Mouse (Mus musculus): ENCODE results near the gene Gm15056. TPM values are rescaled to one million over a fixed set of nuclear protein-coding genes. Genes with fewer than 3 reads are reported as not detected.

Gm15056 gene
- polyA plus RNA-seq (2014; fragmentation: Illumina TruSeq; extraction: RNeasy Lipid Tissue Mini Kit (QIAGEN cat#74804); ENCODE audit: low read depth, low replicate concordance) = not detected

DNA sequence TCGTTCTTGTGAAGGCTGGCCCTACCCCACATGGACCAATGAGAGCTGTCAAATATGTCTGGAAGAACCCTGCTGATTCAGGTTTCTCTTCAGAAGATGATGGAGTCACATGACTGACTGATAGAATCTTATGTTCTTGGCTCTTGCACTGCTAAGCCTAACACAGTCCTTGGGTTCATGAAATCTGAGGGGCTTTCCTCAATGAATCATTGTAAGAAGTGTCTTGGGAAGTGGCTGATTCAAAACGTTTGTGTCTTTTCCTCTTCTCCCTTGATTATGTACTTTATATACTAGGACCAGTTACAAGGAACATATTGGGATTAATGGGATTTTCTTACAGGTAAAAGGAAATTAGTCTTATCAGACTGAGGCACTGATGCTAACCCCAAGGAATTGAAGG, at the start of gene Gm15056:
Gm15056 (minus strand) TSS at position 101 of the 400 bp plus-strand sequence.

DNA sequence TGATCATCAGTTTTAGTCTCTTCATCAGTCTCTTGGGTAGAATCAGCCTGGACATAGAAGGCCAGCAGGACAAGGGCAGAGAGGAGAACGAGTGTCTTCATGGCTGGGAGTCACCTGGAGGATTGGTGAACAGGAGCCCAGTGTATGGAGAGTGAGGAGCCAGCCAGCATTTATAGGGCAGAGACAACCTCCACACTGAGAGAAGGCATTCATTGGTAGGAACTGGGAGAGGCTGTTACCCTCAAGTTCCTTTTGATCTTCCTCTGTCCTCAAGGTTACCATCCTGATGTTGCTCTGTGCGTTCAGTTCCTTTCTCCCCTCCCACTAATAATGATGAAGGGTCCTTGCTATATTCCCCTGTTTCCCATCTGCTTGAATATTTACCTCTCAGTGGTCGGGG, 42.2 kb upstream of the Gm15056 start, which contains the start of gene AY761185:
AY761185 (minus strand) TSS at position 101 of the 400 bp plus-strand sequence.

DNA sequence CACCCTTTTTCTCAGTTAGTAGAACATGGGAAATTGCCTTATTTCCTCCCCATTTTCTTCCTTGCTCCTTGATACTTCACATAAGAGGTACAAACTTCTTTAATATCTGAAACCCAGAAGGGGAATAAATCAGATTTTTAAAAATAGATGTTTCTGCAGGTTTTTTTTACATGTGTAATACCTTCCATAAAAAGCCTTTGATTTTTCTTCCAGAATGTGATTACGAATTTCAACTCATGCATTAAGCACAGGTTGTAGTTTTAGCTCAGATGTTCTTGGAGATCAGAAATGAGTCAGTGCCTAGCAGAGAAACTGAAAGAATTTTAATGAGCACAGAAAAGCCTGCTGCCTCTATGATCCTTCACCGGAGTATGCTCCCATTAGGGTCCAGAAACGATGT, 19.5 kb upstream of the Gm15056 start, which contains the start of gene Gm6040:
Gm6040 (minus strand) TSS at position 101 of the 400 bp plus-strand sequence.

DNA sequence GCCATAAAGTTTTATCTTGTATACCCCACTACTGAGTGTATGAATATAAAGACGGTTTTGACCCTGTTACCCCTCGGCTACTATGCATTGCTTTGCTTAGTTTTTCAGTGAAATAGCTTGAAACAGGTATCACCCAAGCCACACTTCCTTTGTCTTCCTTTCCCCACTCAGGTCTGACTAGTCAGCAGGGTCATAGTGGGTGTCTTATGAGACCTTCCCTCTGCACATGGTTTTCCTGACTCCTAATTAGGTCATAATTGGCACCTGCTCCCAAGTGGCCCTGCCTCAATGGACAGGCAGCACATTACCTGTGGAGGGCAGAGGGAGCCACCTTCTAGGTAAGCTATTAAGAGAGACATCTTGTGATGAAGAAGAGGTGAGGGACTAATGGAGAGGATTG, 10.1 kb downstream of the Gm15056 start, which contains the start of gene Defb33:
Defb33 (plus strand) TSS at position 301 of the 400 bp plus-strand sequence.

Other genes starting within 250 kb of the Gm15056 start
- gene Defb33, start 10.0 kb downstream of the Gm15056 start, polyA plus RNA-seq (2014; fragmentation: Illumina TruSeq; extraction: RNeasy Lipid Tissue Mini Kit (QIAGEN cat#74804); ENCODE audit: low read depth, low replicate concordance) = 37.0 TPM
- not detected for gene Gm6040, start 19.4 kb upstream of the Gm15056 start, polyA plus RNA-seq (2014; fragmentation: Illumina TruSeq; extraction: RNeasy Lipid Tissue Mini Kit (QIAGEN cat#74804); ENCODE audit: low read depth, low replicate concordance)
- gene AY761185, start 42.1 kb upstream of the Gm15056 start, polyA plus RNA-seq (2014; fragmentation: Illumina TruSeq; extraction: RNeasy Lipid Tissue Mini Kit (QIAGEN cat#74804); ENCODE audit: low read depth, low replicate concordance) = not detected
- gene Defa21, start 122.9 kb upstream of the Gm15056 start, polyA plus RNA-seq (2014; fragmentation: Illumina TruSeq; extraction: RNeasy Lipid Tissue Mini Kit (QIAGEN cat#74804); ENCODE audit: low read depth, low replicate concordance) = not detected
- gene Defa23, start 152.4 kb upstream of the Gm15056 start, polyA plus RNA-seq (2014; fragmentation: Illumina TruSeq; extraction: RNeasy Lipid Tissue Mini Kit (QIAGEN cat#74804); ENCODE audit: low read depth, low replicate concordance) = not detected
- gene Defa35, start 162.4 kb upstream of the Gm15056 start, polyA plus RNA-seq (2014; fragmentation: Illumina TruSeq; extraction: RNeasy Lipid Tissue Mini Kit (QIAGEN cat#74804); ENCODE audit: low read depth, low replicate concordance) = not detected
- not detected for gene Defa25, start 181.8 kb upstream of the Gm15056 start, polyA plus RNA-seq (2014; fragmentation: Illumina TruSeq; extraction: RNeasy Lipid Tissue Mini Kit (QIAGEN cat#74804); ENCODE audit: low read depth, low replicate concordance)
- not detected for gene Gm14851, start 193.4 kb upstream of the Gm15056 start, polyA plus RNA-seq (2014; fragmentation: Illumina TruSeq; extraction: RNeasy Lipid Tissue Mini Kit (QIAGEN cat#74804); ENCODE audit: low read depth, low replicate concordance)
- not detected for gene Defa30, start 232.0 kb upstream of the Gm15056 start, polyA plus RNA-seq (2014; fragmentation: Illumina TruSeq; extraction: RNeasy Lipid Tissue Mini Kit (QIAGEN cat#74804); ENCODE audit: low read depth, low replicate concordance)

Data from testis, adult 10 weeks (tissue).